Mouse (Mus musculus): Measurements from ENCODE around the gene Fhdc1.

DNA sequence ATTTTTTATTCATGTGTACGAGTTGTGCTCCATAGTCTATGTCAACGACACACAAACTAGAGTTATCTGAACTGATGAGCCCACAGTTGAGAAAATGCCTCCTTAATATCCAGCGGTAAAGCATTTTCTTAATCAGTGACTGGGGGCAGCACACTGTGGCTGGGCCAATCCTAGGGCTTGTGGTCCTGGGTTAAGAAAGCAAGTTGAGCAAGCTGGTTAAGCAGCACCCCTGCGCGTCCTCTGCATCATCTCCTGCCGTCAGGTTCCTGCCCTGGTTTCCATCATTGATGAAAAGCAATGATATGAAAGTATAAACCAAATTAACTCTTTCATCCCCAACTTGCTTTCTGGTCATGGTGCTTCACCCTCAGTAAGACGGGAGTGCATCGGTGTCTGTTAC lies 12.4 kb upstream of the Fhdc1 start:
- TF ChIP-seq CTCF (IDR thresholded peaks at IDR 0.05; ENCODE audit: insufficient read depth, low read depth, low read length) (no peak), POLR2A (IDR thresholded peaks at IDR 0.05; ENCODE audit: insufficient read depth, low read depth, low read length) (no peak)
